In genomic region chr13:21974726-21975473, GRCm38 (mm10) we compare ENCODE assay signal across 8 mouse cellular contexts. TPM values are rescaled to one million over a fixed set of nuclear protein-coding genes. Genes with fewer than 3 reads are reported as not detected.
DNase-seq lines count a peak whose midpoint lies in the region; ATAC-seq and TF ChIP-seq lines count a peak whose summit lies in the region.

No protein-coding gene starts in this region.

- DNase-seq in fat pad, adult 2 months (ENCODE audit: extremely low read depth, low read depth, low spot score): peak; percentile 5
- peak; percentile 78 for DNase-seq in kidney, postnatal 10 days
- peak; percentile 84 for DNase-seq in liver, embryonic 11.5 days (ENCODE audit: low spot score)

- H3K9ac ChIP-seq in heart, embryonic 14.5 days (ENCODE audit: low read length): peak overlapping the region; percentile 81
- peak overlapping the region; percentile 79 for H3K9ac ChIP-seq in liver, embryonic 11.5 days (ENCODE audit: low read depth, low read length)
- H3K9ac ChIP-seq in stomach, embryonic 14.5 days (replicated peaks; ENCODE audit: low read depth, low read length): peak overlapping the region; percentile 79

- TF ChIP-seq POLR2A in myocyte (IDR thresholded peaks at IDR 0.05; ENCODE audit: insufficient read length, low read depth): no peak

- H3K27me3 ChIP-seq in heart, embryonic 14.5 days (ENCODE audit: control insufficient read depth, insufficient read depth, low read length): peaks cover 10% of the 10 kb centered on the region
- peaks cover 11% of the 10 kb centered on the region for H3K27me3 ChIP-seq in liver, embryonic 11.5 days (replicated peaks; ENCODE audit: control insufficient read depth, insufficient read depth, low read length)
- no peaks in the 10 kb centered on the region for H3K27me3 ChIP-seq in myocyte (ENCODE audit: control insufficient read depth, insufficient read depth, insufficient read length)
- no peaks in the 10 kb centered on the region for H3K27me3 ChIP-seq in stomach, embryonic 14.5 days (ENCODE audit: control insufficient read depth, insufficient read depth, low read length)

- peak overlapping the region; percentile 70 for H3K4me3 ChIP-seq in brown adipose tissue, adult 24 weeks (ENCODE audit: insufficient read depth, low read depth, low read length)
- H3K4me3 ChIP-seq in heart, embryonic 14.5 days (ENCODE audit: control insufficient read depth in 1 of 2, insufficient read depth in 1 of 2, low read depth in 1 of 2, low read length in 2 of 2): peak overlapping the region; percentile 59 to 62
- H3K4me3 ChIP-seq in liver, embryonic 11.5 days (ENCODE audit: low read depth, low read length): peak overlapping the region; percentile 69
- H3K4me3 ChIP-seq in myocyte: peak overlapping the region; percentile 47
- peak overlapping the region; percentile 56 for H3K4me3 ChIP-seq in stomach, embryonic 14.5 days (ENCODE audit: low read depth, low read length)

- peak overlapping the region; percentile 46 for H3K4me2 ChIP-seq in heart, embryonic 14.5 days (ENCODE audit: low read length)
- peak overlapping the region; percentile 55 for H3K4me2 ChIP-seq in liver, embryonic 11.5 days
- peak overlapping the region; percentile 31 for H3K4me2 ChIP-seq in myocyte (ENCODE audit: low read depth)
- H3K4me2 ChIP-seq in stomach, embryonic 14.5 days (replicated peaks; ENCODE audit: low read depth, low read length): peak overlapping the region; percentile 26; the same call in 1 of the 2 replicates

- H3ac ChIP-seq in myocyte (ENCODE audit: control insufficient read depth, insufficient read length): peak overlapping the region; percentile 62

- H3K27ac ChIP-seq in brown adipose tissue, adult 24 weeks (replicated peaks; ENCODE audit: low read depth, low read length): peak overlapping the region; percentile 81
- H3K27ac ChIP-seq in heart, embryonic 14.5 days (replicated peaks in 1 of 2; ENCODE audit: control insufficient read depth in 1 of 2, insufficient read depth in 1 of 2, low read depth in 2 of 2, low read length in 2 of 2): peak overlapping the region; percentile 86 to 92
- H3K27ac ChIP-seq in liver, embryonic 11.5 days (ENCODE audit: low read depth, low read length): peak overlapping the region; percentile 83
- H3K27ac ChIP-seq in stomach, embryonic 14.5 days (ENCODE audit: low read length): peak overlapping the region; percentile 95

- 4% methylated on average over 20 of the region's 20 CpGs for WGBS in heart, embryonic 14.5 days
- 4% methylated on average over 20 of the region's 20 CpGs for WGBS in liver, embryonic 11.5 days
- 4% methylated on average over 20 of the region's 20 CpGs for WGBS in stomach, embryonic 14.5 days

- no peaks in the 10 kb centered on the region for H3K79me2 ChIP-seq in myocyte (ENCODE audit: control insufficient read depth, insufficient read depth)

- ATAC-seq in CD4-positive, CD25-positive, alpha-beta regulatory T cell, adult 4 months: peak; percentile 82
- peak; percentile 93 for ATAC-seq in heart, embryonic 14.5 days (ENCODE audit: insufficient number of reproducible peaks, insufficient read depth, low FRiP score, low read depth)
- peak; percentile 94 for ATAC-seq in liver, embryonic 11.5 days (replicated peaks; ENCODE audit: low FRiP score)
- peak; percentile 96 for ATAC-seq in stomach, embryonic 14.5 days (ENCODE audit: insufficient number of reproducible peaks, insufficient read depth, low FRiP score, low read depth)

- H3K4me1 ChIP-seq in brown adipose tissue, adult 24 weeks (ENCODE audit: control insufficient read depth, insufficient read depth, insufficient read length, low read length): no peaks in the 10 kb centered on the region
- H3K4me1 ChIP-seq in heart, embryonic 14.5 days (ENCODE audit: control insufficient read depth in 2 of 2, insufficient read depth in 2 of 2, low read length in 2 of 2): no peaks in the 10 kb centered on the region
- peaks cover 3% of the 10 kb centered on the region for H3K4me1 ChIP-seq in liver, embryonic 11.5 days (replicated peaks; ENCODE audit: control insufficient read depth, insufficient read depth, low read length)
- H3K4me1 ChIP-seq in stomach, embryonic 14.5 days (ENCODE audit: control insufficient read depth, insufficient read depth, low read length): no peaks in the 10 kb centered on the region

- no peaks in the 10 kb centered on the region for H3K9me3 ChIP-seq in heart, embryonic 14.5 days (ENCODE audit: control insufficient read depth, low read length)
- no peaks in the 10 kb centered on the region for H3K9me3 ChIP-seq in liver, embryonic 11.5 days (ENCODE audit: control insufficient read depth, low read length)
- no peaks in the 10 kb centered on the region for H3K9me3 ChIP-seq in stomach, embryonic 14.5 days (ENCODE audit: control insufficient read depth, low read depth, low read length)

- H3K36me3 ChIP-seq in heart, embryonic 14.5 days (ENCODE audit: control insufficient read depth, insufficient read depth, low read length): no peaks in the 10 kb centered on the region
- no peaks in the 10 kb centered on the region for H3K36me3 ChIP-seq in liver, embryonic 11.5 days (ENCODE audit: control insufficient read depth, insufficient read depth, low read length)
- no peaks in the 10 kb centered on the region for H3K36me3 ChIP-seq in myocyte (ENCODE audit: control insufficient read depth, insufficient read depth)
- no peaks in the 10 kb centered on the region for H3K36me3 ChIP-seq in stomach, embryonic 14.5 days (ENCODE audit: control insufficient read depth, insufficient read depth, low read length)

TF ChIP-seq in myocyte, 11 proteins besides CTCF, POLR2A, EP300 and RAD21:
- no peak for TF ChIP-seq POLR2AphosphoS2 (IDR thresholded peaks at IDR 0.05; ENCODE audit: insufficient read length, low read depth)
- TF ChIP-seq TCF12 (IDR thresholded peaks at IDR 0.05; ENCODE audit: insufficient read depth, poor library complexity, severe bottlenecking): no peak
- no peak for TF ChIP-seq TCF3 (IDR thresholded peaks at IDR 0.05; ENCODE audit: insufficient read length, low read depth)
- no peak for TF ChIP-seq MYOG (IDR thresholded peaks at IDR 0.05; ENCODE audit: control insufficient read depth in 1 of 3, insufficient read depth in 1 of 3, insufficient read length in 2 of 3, low read depth in 2 of 3)
- TF ChIP-seq REST (IDR thresholded peaks at IDR 0.05; ENCODE audit: insufficient read depth, insufficient read length): no peak
- TF ChIP-seq MAX (IDR thresholded peaks at IDR 0.05; ENCODE audit: low read depth): no peak
- no peak for TF ChIP-seq USF1 (IDR thresholded peaks at IDR 0.05; ENCODE audit: low read depth)
- TF ChIP-seq E2F4 (IDR thresholded peaks at IDR 0.05; ENCODE audit: insufficient read depth): no peak
- no peak for TF ChIP-seq MYOD1 (IDR thresholded peaks at IDR 0.05; ENCODE audit: control insufficient read depth in 1 of 3, insufficient read length in 2 of 3, low read depth in 2 of 3)
- TF ChIP-seq SRF (IDR thresholded peaks at IDR 0.05; ENCODE audit: control insufficient read depth, insufficient read length, low read depth): no peak
- TF ChIP-seq CEBPB (IDR thresholded peaks at IDR 0.05; ENCODE audit: insufficient read depth, poor library complexity, severe bottlenecking): no peak

RNA-seq across cellular contexts. Expression of gene Pom121l2, which starts 6.1 kb away (rescaled TPM):
- not detected for polyA plus RNA-seq in CD4-positive, CD25-positive, alpha-beta regulatory T cell, adult 4 months (2017; shearing (Covaris generic))
- not detected in 2 replicates for polyA plus RNA-seq in brown adipose tissue, adult 24 weeks (2012; ENCODE audit: insufficient read depth, insufficient read length, missing spikeins)
- polyA plus RNA-seq in heart, embryonic 14.5 days (2014; fragmentation: Nextera tagmentation; extraction: Ambion mirVana): not detected in 2 replicates
- not detected in 2 replicates for polyA plus RNA-seq in liver, embryonic 11.5 days (2014; fragmentation: Nextera tagmentation; extraction: Ambion mirVana)
- polyA plus RNA-seq in myocyte (2012; fragmentation: generic; extraction: Trizol): not detected
- not detected in 2 replicates for polyA plus RNA-seq in stomach, embryonic 14.5 days (2014; fragmentation: Nextera tagmentation; extraction: Ambion mirVana)

RNA-seq across cellular contexts. Expression of gene Zfp184, which starts 30.0 kb away (rescaled TPM):
- under 1 TPM in 1 of 2 experiments, not detected in 1; 0.37 TPM for polyA plus RNA-seq in CD4-positive, CD25-positive, alpha-beta regulatory T cell, adult 4 months (2017; shearing (Covaris generic))
- polyA plus RNA-seq in brown adipose tissue, adult 24 weeks (2012; ENCODE audit: insufficient read depth, insufficient read length, missing spikeins): not detected in 2 replicates
- 6.0 and 7.1 TPM in 2 replicates for polyA plus RNA-seq in heart, embryonic 14.5 days (2014; fragmentation: Nextera tagmentation; extraction: Ambion mirVana)
- polyA plus RNA-seq in liver, embryonic 11.5 days (2014; fragmentation: Nextera tagmentation; extraction: Ambion mirVana): 5.1 and 5.9 TPM in 2 replicates
- 0.89 TPM for polyA plus RNA-seq in myocyte (2012; fragmentation: generic; extraction: Trizol)
- 16.5 and 16.8 TPM in 2 replicates for polyA plus RNA-seq in stomach, embryonic 14.5 days (2014; fragmentation: Nextera tagmentation; extraction: Ambion mirVana)

RNA-seq across cellular contexts. Expression of gene Prss16, which starts 34.6 kb away (rescaled TPM):
- under 1 TPM in 1 of 2 experiments, not detected in 1; 0.74 TPM for polyA plus RNA-seq in CD4-positive, CD25-positive, alpha-beta regulatory T cell, adult 4 months (2017; shearing (Covaris generic))
- polyA plus RNA-seq in brown adipose tissue, adult 24 weeks (2012; ENCODE audit: insufficient read depth, insufficient read length, missing spikeins): not detected in 2 replicates
- 0.88 TPM in 1 of 2 replicates, not detected in the other for polyA plus RNA-seq in heart, embryonic 14.5 days (2014; fragmentation: Nextera tagmentation; extraction: Ambion mirVana)
- 0.48 and 0.86 TPM in 2 replicates for polyA plus RNA-seq in liver, embryonic 11.5 days (2014; fragmentation: Nextera tagmentation; extraction: Ambion mirVana)
- polyA plus RNA-seq in myocyte (2012; fragmentation: generic; extraction: Trizol): 0.34 TPM
- polyA plus RNA-seq in stomach, embryonic 14.5 days (2014; fragmentation: Nextera tagmentation; extraction: Ambion mirVana): 0.15 and 0.75 TPM in 2 replicates

Comparison
In these comparisons a context has a peak if more than half of its experiments do, and no peak if none do; other contexts are left out.
1. Peak in every context shown above with its lines: DNase-seq, ATAC-seq, H3K4me3 ChIP-seq and H3K27ac ChIP-seq.
2. DNase-seq: peak in every context shown above with its lines; median percentile 84 in liver, embryonic 11.5 days; 78 in kidney, postnatal 10 days; 5 in fat pad, adult 2 months.